Mouse (Mus musculus) Patski (cell line): ENCODE measurements around the gene Ppp1r10. TPM values are rescaled to one million over a fixed set of nuclear protein-coding genes. Genes with fewer than 3 reads are reported as not detected.

Source experiments
- ATAC-seq: fragments of 100-300 bp; one replicate; pipeline ENCODE4 v1.8.0; 2021
- CTCF ChIA-PET: fragments of 350-600 bp; sonication (Branson Sonifier 250); formaldehyde crosslinking; loops from one replicate; lab custom pipeline; 2022; ENCODE audit warnings: inconsistent platforms; lab: Charles Lee
- POLR2A ChIA-PET: fragments of 350-600 bp; sonication (Branson Sonifier 250); formaldehyde crosslinking; loops from one replicate; lab custom pipeline; 2022; ENCODE audit warnings: antibody characterized with exemption, inconsistent platforms; lab: Charles Lee
- DNase-seq: peaks from one replicate; pipeline ENCODE4 v3.0.0-alpha.2; 2011; ENCODE audit warnings: low read depth, low spot score
- H3K27me3 ChIP-seq: fragments of 371-371 bp; one replicate; pipeline ENCODE4 v1.5.1; 2021
- CTCF ChIP-seq: fragments of 100-300 bp; IDR thresholded peaks from one replicate; pipeline ENCODE4 v1.5.1; 2021
- in situ Hi-C: fragments of 300-500 bp; cut with MboI; formaldehyde crosslinking; loops from 3 replicates; pipeline ENCODE4 v1.11.1; 2018; ENCODE audit warnings: low pct_unique_long_range_greater_than_20kb, mixed read lengths
- polyA plus RNA-seq: library from polyadenylated mRNA; unstranded; gene quantifications from one replicate; pipeline ENCODE4 v1.2.3, GENCODE M21; 2021

The Ppp1r10 gene
- polyA plus RNA-seq, 1 experiment from 2014 or later = 41.2 TPM

DNA sequence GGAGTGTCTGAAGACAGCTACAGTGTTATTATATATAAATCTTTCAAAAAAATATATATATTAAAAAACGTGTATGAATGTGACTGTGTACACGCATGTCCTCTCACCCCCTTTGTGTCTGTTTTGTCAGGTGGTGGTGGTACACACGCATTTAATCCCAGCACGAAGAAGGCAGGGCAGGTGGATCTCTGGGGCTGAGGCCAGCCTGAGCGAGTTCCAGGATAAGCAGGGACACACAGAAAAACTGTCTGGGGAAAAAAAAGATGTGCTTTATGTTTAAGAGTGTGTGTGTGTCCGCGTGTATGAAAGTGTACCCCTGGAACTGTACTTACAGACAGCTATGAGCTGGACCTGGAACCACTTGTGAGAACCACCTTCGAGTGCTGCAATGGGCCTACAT is 38.4 kb downstream of the Ppp1r10 start:
- ChIA-PET CTCF (interaction anchor here (1.7 to 2.5 kb wide), 3 partner anchors 9 to 39 kb away, joined by 6 to 10 read pairs (median 7); no protein-coding TSS in a partner anchor), POLR2A (no interaction called here)
- no peak for TF ChIP-seq CTCF
- ATAC-seq = no peak
- in situ Hi-C loops = no loop called here
- DNase-seq = no peak
- no peaks in the 10 kb centered on the region for H3K27me3 ChIP-seq

DNA sequence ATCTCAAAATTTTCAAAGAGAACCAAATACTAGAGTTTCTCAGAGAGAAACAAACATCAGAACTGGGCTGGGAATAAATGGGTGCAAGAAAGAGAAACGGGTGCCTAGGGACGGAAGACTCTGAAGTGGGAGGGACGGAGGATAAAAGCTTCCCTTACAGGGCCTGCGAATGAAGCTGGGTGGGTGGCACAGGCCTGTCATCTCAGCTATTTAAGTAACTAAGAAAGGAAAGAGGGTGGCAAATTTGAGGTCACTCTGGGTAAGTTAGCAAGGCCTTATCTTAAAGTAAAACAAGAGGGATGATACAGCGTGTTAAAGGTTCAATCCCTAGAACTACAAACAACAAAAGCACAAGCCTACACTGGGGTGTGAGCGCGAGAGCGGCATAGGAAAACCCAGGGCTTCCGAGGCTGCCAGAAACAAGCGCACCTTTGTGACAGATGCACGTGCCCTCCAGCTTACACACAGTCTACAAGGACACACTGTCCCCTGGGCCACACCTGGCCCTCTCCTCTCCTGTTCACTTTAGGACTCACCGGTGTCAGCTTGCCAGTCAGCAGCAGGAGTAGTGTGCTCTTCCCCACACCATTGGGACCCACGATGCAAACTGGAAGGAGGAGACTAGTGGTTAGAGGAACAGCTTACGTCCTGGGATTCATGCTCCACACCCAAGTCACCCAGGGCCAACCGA is 42.4 kb downstream of the Ppp1r10 start:
- DNase-seq (no peak), ATAC-seq (no peak)
- no peak for TF ChIP-seq CTCF
- in situ Hi-C loops = no loop called here
- CTCF ChIA-PET = interaction anchor here (1.0 to 1.8 kb wide), 3 partner anchors 8 to 36 kb away, joined by 3 to 4 read pairs (median 3); no protein-coding TSS in a partner anchor
- POLR2A ChIA-PET = no interaction called here
- H3K27me3 ChIP-seq = no peaks in the 10 kb centered on the region

DNA sequence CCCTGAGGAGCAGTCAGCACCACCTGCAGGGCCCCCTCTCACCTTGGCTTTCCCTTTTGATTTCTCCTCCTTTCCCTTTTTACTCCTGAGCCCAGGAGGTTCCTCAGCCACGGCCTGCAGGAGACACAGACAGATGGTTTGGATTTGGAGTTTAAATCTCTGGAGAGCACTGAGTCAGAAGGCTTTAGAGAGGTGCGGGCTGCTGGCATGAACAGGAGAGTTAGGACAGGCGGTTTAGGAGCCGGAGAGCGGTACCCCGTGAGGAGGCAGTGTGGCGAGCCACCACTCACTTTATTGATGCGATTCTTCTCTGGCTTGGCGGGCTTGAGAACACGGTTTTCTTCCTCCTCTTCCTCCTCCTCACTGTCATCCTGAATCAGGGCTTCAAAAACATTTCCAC is 47.0 kb downstream of the Ppp1r10 start:
- ChIA-PET POLR2A (no interaction called here), CTCF (interaction anchor here (1.1 to 2.1 kb wide), 2 partner anchors 9 to 30 kb away, joined by 3 to 7 read pairs; no protein-coding TSS in a partner anchor)
- no peak for TF ChIP-seq CTCF
- in situ Hi-C loops = no loop called here
- H3K27me3 ChIP-seq = no peaks in the 10 kb centered on the region
- ATAC-seq (no peak), DNase-seq (no peak)

DNA sequence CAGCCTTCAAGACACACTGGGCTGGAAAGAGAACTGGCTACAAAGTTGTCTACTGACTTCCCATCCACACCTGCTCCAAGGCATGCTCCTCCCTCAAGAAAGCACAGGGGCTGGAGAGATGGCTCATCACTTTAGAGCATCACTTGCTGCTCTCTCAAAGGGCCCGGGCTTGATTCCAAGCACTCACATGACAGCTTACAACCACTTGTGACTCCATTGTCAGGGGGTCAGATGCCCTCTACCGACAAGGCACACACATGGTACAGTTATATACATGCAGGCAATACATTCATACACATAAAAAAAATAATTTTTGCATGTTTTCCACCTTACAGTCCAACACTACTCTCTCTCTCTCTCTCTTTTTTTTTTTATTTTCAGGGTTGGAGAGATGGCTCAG is 51.4 kb downstream of the Ppp1r10 start:
- H3K27me3 ChIP-seq = no peaks in the 10 kb centered on the region
- no peak for TF ChIP-seq CTCF
- in situ Hi-C loops = no loop called here
- POLR2A ChIA-PET = no interaction called here
- CTCF ChIA-PET = interaction anchor here (1.3 to 2.2 kb wide), 2 partner anchors 26 to 30 kb away, joined by 3 to 7 read pairs; no protein-coding TSS in a partner anchor
- no peak for DNase-seq
- no peak for ATAC-seq

- peak; percentile 89 for ATAC-seq
Measured at GRCm38 (mm10) chr17:35969418-35970389, 53.5 kb downstream of the Ppp1r10 start, which contains the start of gene Abcf1. Gene Abcf1 (minus strand): TSS chr17:35969761.

DNA sequence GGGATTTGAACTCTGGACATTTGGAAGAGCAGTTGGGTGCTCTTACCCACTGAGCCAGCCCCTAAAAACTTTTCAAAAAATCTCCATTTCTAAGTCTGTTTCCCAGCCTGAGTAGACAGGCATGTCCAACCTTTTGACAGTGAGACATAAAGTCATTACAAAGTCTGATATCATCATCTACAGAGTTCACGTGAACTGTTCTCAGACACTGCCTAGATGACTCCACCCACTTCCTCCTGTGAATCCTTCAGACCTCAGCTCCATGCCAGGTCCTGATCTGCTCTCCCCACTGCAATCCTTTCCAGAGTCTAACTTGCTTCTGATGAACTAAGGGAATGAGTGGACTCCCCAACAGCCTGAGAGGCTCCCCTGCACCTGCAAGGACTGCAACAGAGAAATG is 55.9 kb downstream of the Ppp1r10 start:
- ATAC-seq = no peak
- no peaks in the 10 kb centered on the region for H3K27me3 ChIP-seq
- DNase-seq = no peak
- POLR2A ChIA-PET = no interaction called here
- in situ Hi-C loops = no loop called here
- CTCF ChIA-PET = no interaction called here
- no peak for TF ChIP-seq CTCF

More at GRCm38 (mm10) chr17:35969418-35970389, 53.5 kb downstream of the Ppp1r10 start, which contains the start of gene Abcf1:
- ChIA-PET CTCF (interaction anchor here (1.1 to 1.2 kb wide), 2 partner anchors 24 to 31 kb away, joined by 4 to 5 read pairs; no protein-coding TSS in a partner anchor), POLR2A (no interaction called here)
- peak; percentile 68 for DNase-seq
- TF ChIP-seq CTCF = no peak
- in situ Hi-C loops = no loop called here
- no peaks in the 10 kb centered on the region for H3K27me3 ChIP-seq

GRCm38 (mm10) chr17:35978811-35979400 is 62.7 kb downstream of the Ppp1r10 start:
- ChIA-PET CTCF (interaction anchor here (6.8 kb wide), 1 partner anchor 15 kb away, joined by 62 read pairs; no protein-coding TSS in a partner anchor), POLR2A (interaction anchor here (0.9 to 1.4 kb wide), 3 partner anchors 13 to 18 kb away, joined by 3 to 6 read pairs (median 5); no protein-coding TSS in a partner anchor)
- ATAC-seq (peak; percentile 9), DNase-seq (no peak)
- no peaks in the 10 kb centered on the region for H3K27me3 ChIP-seq
- no peak for TF ChIP-seq CTCF
- in situ Hi-C loops = no loop called here

- H3K27me3 ChIP-seq = no peaks in the 10 kb centered on the region
- peak; percentile 82 for ATAC-seq
- ChIA-PET CTCF (interaction anchor here (1.3 to 6.8 kb wide), 2 partner anchors 14 to 81 kb away, joined by 3 to 62 read pairs; no protein-coding TSS in a partner anchor), POLR2A (interaction anchor here (0.6 to 1.4 kb wide), 5 partner anchors 12 to 17 kb away, joined by 3 to 6 read pairs (median 4); no protein-coding TSS in a partner anchor)
- no peak for TF ChIP-seq CTCF
- peak; percentile 82 for DNase-seq
- in situ Hi-C loops = no loop called here
Measured at GRCm38 (mm10) chr17:35979401-35980362, 63.4 kb downstream of the Ppp1r10 start, which contains the start of the genes Gnl1 and Prr3. Gene Gnl1 (plus strand): TSS chr17:35979851. Gene Prr3 (minus strand): TSS chr17:35980236.
